Mouse (Mus musculus): ENCODE measurements around the gene Ythdf1. TPM values are rescaled to one million over a fixed set of nuclear protein-coding genes. Genes with fewer than 3 reads are reported as not detected.

Ythdf1 gene
- polyA plus RNA-seq, 1 experiment = 68.5 TPM

DNA sequence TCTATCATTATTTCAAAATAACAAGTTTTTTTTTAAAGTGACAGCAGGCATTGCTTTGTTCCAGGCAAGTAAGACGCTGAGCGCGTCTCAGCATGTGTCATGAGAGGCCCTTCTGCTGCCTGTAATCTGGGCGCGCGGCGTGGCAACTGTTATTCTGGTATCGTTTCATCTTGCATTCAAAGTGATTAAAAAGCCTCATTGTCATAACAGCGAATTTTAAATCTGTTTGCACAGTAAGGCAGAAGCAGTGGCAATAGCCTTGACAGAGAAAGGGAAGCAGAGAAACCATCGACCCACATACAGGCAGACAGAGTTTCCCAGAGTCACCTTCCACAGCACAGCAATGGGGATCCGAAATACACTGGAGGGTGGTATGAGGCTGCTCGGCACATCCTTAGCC lies 59.2 kb downstream of the Ythdf1 start:
- TF ChIP-seq CTCF (IDR thresholded peaks at IDR 0.05; ENCODE audit: borderline replicate concordance, extremely low read depth, insufficient read depth, insufficient read length) = no peak
- TF ChIP-seq POLR2A (IDR thresholded peaks at IDR 0.05; ENCODE audit: borderline replicate concordance, extremely low read depth, insufficient read depth, insufficient read length, poor library complexity, severe bottlenecking) = no peak
- DNase-seq (ENCODE audit: low read depth) = peak; percentile 81

DNA sequence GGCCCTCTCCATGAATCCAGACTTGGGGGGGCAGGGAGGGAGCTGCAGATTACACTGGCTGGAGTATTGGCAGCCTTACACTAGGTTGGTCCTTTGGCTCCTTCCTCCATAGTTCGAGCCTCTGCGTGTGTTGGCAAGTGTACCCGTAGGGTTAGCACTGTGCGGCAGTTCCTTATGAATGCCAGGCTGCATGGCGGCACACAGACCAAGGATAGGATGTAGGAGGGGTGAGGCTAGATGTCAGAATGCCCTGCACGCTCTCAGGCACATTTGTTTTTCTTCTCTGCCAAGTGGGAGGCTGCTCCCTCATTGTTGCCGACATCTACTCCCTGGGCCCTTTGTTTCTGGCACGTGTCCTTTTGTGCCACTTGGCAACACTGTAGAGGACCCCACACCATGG lies 63.6 kb downstream of the Ythdf1 start:
- TF ChIP-seq CTCF (IDR thresholded peaks at IDR 0.05; ENCODE audit: borderline replicate concordance, extremely low read depth, insufficient read depth, insufficient read length) (no peak), POLR2A (IDR thresholded peaks at IDR 0.05; ENCODE audit: borderline replicate concordance, extremely low read depth, insufficient read depth, insufficient read length, poor library complexity, severe bottlenecking) (no peak)
- peak; percentile 87 for DNase-seq (ENCODE audit: low read depth)

DNA sequence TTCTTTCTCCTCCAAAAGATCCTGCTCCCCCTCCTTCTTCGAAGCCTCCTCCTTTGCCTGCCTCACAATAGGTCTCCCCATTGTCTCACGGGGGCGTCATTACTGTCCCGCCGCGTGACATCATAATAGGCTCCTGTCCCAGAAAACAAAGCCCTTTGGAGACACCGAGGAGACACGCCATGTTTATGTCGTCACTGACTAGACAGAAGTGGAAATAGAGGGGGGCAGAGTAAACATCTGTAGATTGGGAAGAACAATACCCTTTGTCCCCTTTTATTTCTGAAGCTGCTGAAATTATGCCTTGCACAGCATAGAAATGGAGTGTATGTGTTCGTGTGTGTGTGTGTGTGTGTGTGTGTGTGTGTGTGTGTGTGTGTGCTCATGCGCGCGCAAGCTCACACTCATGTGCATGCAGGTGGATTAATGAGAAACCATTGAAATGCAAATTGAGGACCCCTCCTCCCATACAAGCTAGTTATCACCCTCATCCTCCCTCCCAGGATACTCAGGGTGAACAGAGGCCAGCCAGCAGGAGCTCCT lies 65.7 kb downstream of the Ythdf1 start:
- no peak for TF ChIP-seq POLR2A (IDR thresholded peaks at IDR 0.05; ENCODE audit: borderline replicate concordance, extremely low read depth, insufficient read depth, insufficient read length, poor library complexity, severe bottlenecking)
- no peak for TF ChIP-seq CTCF (IDR thresholded peaks at IDR 0.05; ENCODE audit: borderline replicate concordance, extremely low read depth, insufficient read depth, insufficient read length)
- peak; percentile 88 for DNase-seq (ENCODE audit: low read depth)

Other genes with a start within 250 kb of the Ythdf1 start
- 24.9 and 31.0 TPM in 2 replicates for gene Dido1, start 210.9 kb downstream of the Ythdf1 start, polyA plus RNA-seq (2012; rRNA removed)
- gene Gid8, start 210.8 kb downstream of the Ythdf1 start, polyA plus RNA-seq (2012; rRNA removed) = 62.8 and 64.7 TPM in 2 replicates
- gene Slc17a9, start 195.7 kb downstream of the Ythdf1 start, polyA plus RNA-seq (2012; rRNA removed) = 0.83 and 0.85 TPM in 2 replicates
- gene Bhlhe23, start 144.0 kb downstream of the Ythdf1 start, polyA plus RNA-seq (2012; rRNA removed) = 8.5 and 10.6 TPM in 2 replicates
- gene Birc7, start 8.1 kb upstream of the Ythdf1 start, polyA plus RNA-seq (2012; rRNA removed) = 0.14 and 0.26 TPM in 2 replicates
- 63.1 and 66.1 TPM in 2 replicates for gene Nkain4, start 33.8 kb upstream of the Ythdf1 start, polyA plus RNA-seq (2012; rRNA removed)
- gene Arfgap1, start 46.3 kb upstream of the Ythdf1 start, polyA plus RNA-seq (2012; rRNA removed) = 104 and 109 TPM in 2 replicates
- 0.98 and 1.2 TPM in 2 replicates for gene Col20a1, start 65.6 kb upstream of the Ythdf1 start, polyA plus RNA-seq (2012; rRNA removed)
- gene Chrna4, start 122.6 kb upstream of the Ythdf1 start, polyA plus RNA-seq (2012; rRNA removed) = 14.8 and 42.9 TPM in 2 replicates
- 64.8 and 105 TPM in 2 replicates for gene Kcnq2, start 214.4 kb upstream of the Ythdf1 start, polyA plus RNA-seq (2012; rRNA removed)
- 85.1 and 133 TPM in 2 replicates for gene Eef1a2, start 236.1 kb upstream of the Ythdf1 start, polyA plus RNA-seq (2012; rRNA removed)